Mouse (Mus musculus) embryonic fibroblast, embryonic 13.5 days (primary cell): ENCODE results near the gene Nod1.

Source experiments
- CTCF ChIP-seq: IDR thresholded peaks from 2 replicates; pipeline ENCODE4 v1.5.1; 2011; ENCODE audit warnings: mild to moderate bottlenecking, control low read depth, low read length, moderate library complexity, borderline replicate concordance; ENCODE audit not compliant: insufficient read depth
- POLR2A ChIP-seq: IDR thresholded peaks from 2 replicates; pipeline ENCODE4 v1.6.1; 2011; ENCODE audit warnings: low read depth, mild to moderate bottlenecking, control low read depth, low read length, moderate library complexity

DNA sequence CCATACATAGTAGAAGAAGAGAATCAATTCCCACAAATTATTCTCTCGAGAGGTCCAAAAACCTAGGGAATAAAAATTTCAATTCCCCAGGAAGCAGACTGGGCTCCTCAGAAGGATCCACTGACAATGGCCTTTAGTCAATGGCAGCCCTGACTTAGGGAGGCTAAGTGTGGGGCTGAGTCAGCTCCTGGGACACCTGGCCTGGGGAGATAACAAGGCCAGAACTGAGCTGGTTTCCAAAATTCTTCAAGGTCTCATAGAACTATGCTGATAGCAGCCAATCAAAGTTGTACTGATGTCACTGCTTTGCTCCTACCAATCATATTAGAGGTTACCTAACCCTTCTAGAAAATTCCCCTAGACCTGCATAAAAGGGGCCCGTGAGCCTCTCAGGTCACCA, 8.8 kb downstream of the Nod1 start:
- no peak for TF ChIP-seq CTCF
- TF ChIP-seq POLR2A: no peak
